Mouse (Mus musculus): ENCODE measurements around the gene Sf3a1. TPM values are rescaled to one million over a fixed set of nuclear protein-coding genes. Genes with fewer than 3 reads are reported as not detected.

Gene Sf3a1
- total RNA-seq (2023): 50.1 TPM

GRCm38 (mm10) chr11:4159808-4160708 lies at the start of gene Sf3a1, which contains the start of gene Ccdc157:
Gene Sf3a1, plus strand, starts transcription at chr11:4160350.
Gene Ccdc157, minus strand, starts transcription at chr11:4160293.

GRCm38 (mm10) chr11:4122742-4123579 lies 37.2 kb upstream of the Sf3a1 start, which contains the start of gene Sec14l2:
Gene Sec14l2, minus strand, starts transcription at chr11:4123415.

GRCm38 (mm10) chr11:4134986-4135935 lies 24.9 kb upstream of the Sf3a1 start, which contains the start of gene Rnf215:
Gene Rnf215, plus strand, starts transcription at chr11:4135202.

GRCm38 (mm10) chr11:4186486-4187317 lies 26.6 kb downstream of the Sf3a1 start, which contains the start of gene Tbc1d10a:
Gene Tbc1d10a, plus strand, starts transcription at chr11:4186789.

GRCm38 (mm10) chr11:4217914-4218629 lies 57.9 kb downstream of the Sf3a1 start, which contains the start of gene Castor1:
Gene Castor1, plus strand, starts transcription at chr11:4218225.

Other genes starting within 250 kb of the Sf3a1 start
- gene Slc35e4, start 245.7 kb upstream of the Sf3a1 start, total RNA-seq (2023): 3.3 TPM
- 12.4 TPM for gene Tcn2, start 228.2 kb upstream of the Sf3a1 start, total RNA-seq (2023)
- 64.9 TPM for gene Pes1, start 196.4 kb upstream of the Sf3a1 start, total RNA-seq (2023)
- gene 4930556J24Rik, start 183.6 kb upstream of the Sf3a1 start, total RNA-seq (2023): not detected
- not detected for gene Gal3st1, start 176.7 kb upstream of the Sf3a1 start, total RNA-seq (2023)
- not detected for gene Sec14l4, start 128.9 kb upstream of the Sf3a1 start, total RNA-seq (2023)
- gene Sec14l3, start 95.5 kb upstream of the Sf3a1 start, total RNA-seq (2023): not detected
- not detected for gene Mtfp1, start 64.9 kb upstream of the Sf3a1 start, total RNA-seq (2023)
- gene Sec14l2, start 36.9 kb upstream of the Sf3a1 start, total RNA-seq (2023): 1.0 TPM
- gene Rnf215, start 25.1 kb upstream of the Sf3a1 start, total RNA-seq (2023): 29.4 TPM
- 8.5 TPM for gene Ccdc157, start 57 bp upstream of the Sf3a1 start, total RNA-seq (2023)
- 66.6 TPM for gene Tbc1d10a, start 26.4 kb downstream of the Sf3a1 start, total RNA-seq (2023)
- 14.1 TPM for gene Castor1, start 57.9 kb downstream of the Sf3a1 start, total RNA-seq (2023)
- gene Osm, start 76.1 kb downstream of the Sf3a1 start, total RNA-seq (2023): 14.2 TPM
- 0.89 TPM for gene Lif, start 97.2 kb downstream of the Sf3a1 start, total RNA-seq (2023)

All from CD4-positive naive resting alpha-beta T cell, adult 57 days (primary cell).